Mouse (Mus musculus): ENCODE results near the gene Msl2. TPM values are rescaled to one million over a fixed set of nuclear protein-coding genes. Genes with fewer than 3 reads are reported as not detected.

Gene Msl2
- polyA plus RNA-seq, 1 experiment from 2014 or later, result 5.3 TPM

GRCm38 (mm10) chr9:101101547-101101946 is 27.6 kb downstream of the Msl2 start:
- H3K4me3 ChIP-seq (replicated peaks), result no peak overlapping the region
- ATAC-seq (ENCODE audit: insufficient number of reproducible peaks, low FRiP score, low TSS enrichment, low read depth), result no peak

GRCm38 (mm10) chr9:101102288-101102687 is 28.4 kb downstream of the Msl2 start:
- H3K27ac ChIP-seq (replicated peaks), result no peak overlapping the region
- WGBS, result 95% methylated on average over 3 of the region's 3 CpGs
- ATAC-seq (ENCODE audit: insufficient number of reproducible peaks, low FRiP score, low TSS enrichment, low read depth), result no peak
- H3K4me2 ChIP-seq (replicated peaks), result no peak overlapping the region
- H3K36me3 ChIP-seq, result peaks cover 30% of the 10 kb centered on the region
- no peaks in the 10 kb centered on the region for H3K9me3 ChIP-seq (replicated peaks)
- H3K4me1 ChIP-seq, result no peaks in the 10 kb centered on the region
- H3K4me3 ChIP-seq (replicated peaks), result no peak overlapping the region
- no peaks in the 10 kb centered on the region for H3K27me3 ChIP-seq
- no peak overlapping the region for H3K9ac ChIP-seq

More at GRCm38 (mm10) chr9:101101547-101101946, 27.6 kb downstream of the Msl2 start:
- Histone ChIP-seq H3K36me3 (peaks cover 23% of the 10 kb centered on the region), H3K9ac (no peak overlapping the region), H3K27ac (replicated peaks) (no peak overlapping the region), H3K27me3 (no peaks in the 10 kb centered on the region), H3K4me2 (replicated peaks) (no peak overlapping the region), H3K4me1 (no peaks in the 10 kb centered on the region), H3K9me3 (replicated peaks) (no peaks in the 10 kb centered on the region)
- WGBS, result 88% methylated on average over 8 of the region's 8 CpGs

- Histone ChIP-seq H3K36me3 (peaks cover 35% of the 10 kb centered on the region), H3K4me3 (replicated peaks) (no peak overlapping the region), H3K27ac (replicated peaks) (no peak overlapping the region), H3K4me1 (no peaks in the 10 kb centered on the region), H3K4me2 (replicated peaks) (no peak overlapping the region), H3K9ac (no peak overlapping the region), H3K27me3 (no peaks in the 10 kb centered on the region), H3K9me3 (replicated peaks) (no peaks in the 10 kb centered on the region)
- ATAC-seq (ENCODE audit: insufficient number of reproducible peaks, low FRiP score, low TSS enrichment, low read depth), result no peak
- WGBS, result 85% methylated on average over 11 of the region's 11 CpGs
Observed at GRCm38 (mm10) chr9:101104931-101105330, 31.0 kb downstream of the Msl2 start.

GRCm38 (mm10) chr9:101105735-101106134 is 31.8 kb downstream of the Msl2 start:
- H3K36me3 ChIP-seq, result peaks cover 29% of the 10 kb centered on the region
- no peak overlapping the region for H3K4me2 ChIP-seq (replicated peaks)
- no peaks in the 10 kb centered on the region for H3K9me3 ChIP-seq (replicated peaks)
- H3K4me1 ChIP-seq, result no peaks in the 10 kb centered on the region
- no peak for ATAC-seq (ENCODE audit: insufficient number of reproducible peaks, low FRiP score, low TSS enrichment, low read depth)
- H3K9ac ChIP-seq, result no peak overlapping the region
- no peak overlapping the region for H3K27ac ChIP-seq (replicated peaks)
- H3K4me3 ChIP-seq (replicated peaks), result no peak overlapping the region
- 90% methylated on average over 6 of the region's 6 CpGs for WGBS
- no peaks in the 10 kb centered on the region for H3K27me3 ChIP-seq

GRCm38 (mm10) chr9:101107386-101107785 is 33.5 kb downstream of the Msl2 start:
- WGBS, result 79% methylated on average over 3 of the region's 3 CpGs
- Histone ChIP-seq H3K4me1 (no peaks in the 10 kb centered on the region), H3K4me3 (replicated peaks) (no peak overlapping the region), H3K27me3 (no peaks in the 10 kb centered on the region), H3K9me3 (replicated peaks) (no peaks in the 10 kb centered on the region), H3K9ac (no peak overlapping the region), H3K4me2 (replicated peaks) (no peak overlapping the region), H3K36me3 (peaks cover 15% of the 10 kb centered on the region), H3K27ac (replicated peaks) (no peak overlapping the region)
- no peak for ATAC-seq (ENCODE audit: insufficient number of reproducible peaks, low FRiP score, low TSS enrichment, low read depth)

DNA sequence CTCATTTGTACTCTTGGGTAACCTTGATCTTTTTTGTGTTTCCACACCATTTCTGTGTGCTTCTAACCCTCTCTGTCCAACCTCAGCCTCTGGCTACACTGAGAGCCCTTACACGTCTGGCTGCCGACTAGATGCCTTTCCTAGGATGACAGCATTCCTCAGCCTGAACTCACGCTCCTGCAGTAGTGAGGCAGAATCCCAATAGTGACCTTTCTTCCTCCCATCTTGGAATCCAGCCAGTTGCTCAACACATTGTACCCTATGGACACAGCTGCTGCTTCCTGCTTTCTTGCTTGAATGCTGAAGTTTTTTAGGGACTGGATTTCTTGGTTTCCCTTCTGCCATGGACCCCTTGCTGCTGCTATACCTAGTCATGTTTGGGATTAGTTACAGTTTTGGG is 36.1 kb downstream of the Msl2 start:
- 37% methylated on average over 3 of the region's 3 CpGs for WGBS

GRCm38 (mm10) chr9:101113317-101113716 is 39.4 kb downstream of the Msl2 start:
- Histone ChIP-seq H3K27me3 (no peaks in the 10 kb centered on the region), H3K4me1 (no peaks in the 10 kb centered on the region), H3K9me3 (replicated peaks) (no peaks in the 10 kb centered on the region), H3K4me3 (replicated peaks) (no peak overlapping the region), H3K4me2 (replicated peaks) (no peak overlapping the region), H3K9ac (no peak overlapping the region), H3K27ac (replicated peaks) (no peak overlapping the region), H3K36me3 (0 out of 2 replicates have a peak, but pooled peaks cover 5% of the 10 kb centered on the region)
- no peak for ATAC-seq (ENCODE audit: insufficient number of reproducible peaks, low FRiP score, low TSS enrichment, low read depth)
- WGBS, result 79% methylated on average over 4 of the region's 4 CpGs

More for the DNA sequence above, 36.1 kb downstream of the Msl2 start:
- H3K36me3 ChIP-seq, result peaks cover 12% of the 10 kb centered on the region
- H3K4me2 ChIP-seq (replicated peaks), result no peak overlapping the region
- ATAC-seq (ENCODE audit: insufficient number of reproducible peaks, low FRiP score, low TSS enrichment, low read depth), result no peak
- H3K9me3 ChIP-seq (replicated peaks), result no peaks in the 10 kb centered on the region
- no peak overlapping the region for H3K4me3 ChIP-seq (replicated peaks)
- no peak overlapping the region for H3K27ac ChIP-seq (replicated peaks)
- no peak overlapping the region for H3K9ac ChIP-seq
- H3K4me1 ChIP-seq, result no peaks in the 10 kb centered on the region
- H3K27me3 ChIP-seq, result no peaks in the 10 kb centered on the region

DNA sequence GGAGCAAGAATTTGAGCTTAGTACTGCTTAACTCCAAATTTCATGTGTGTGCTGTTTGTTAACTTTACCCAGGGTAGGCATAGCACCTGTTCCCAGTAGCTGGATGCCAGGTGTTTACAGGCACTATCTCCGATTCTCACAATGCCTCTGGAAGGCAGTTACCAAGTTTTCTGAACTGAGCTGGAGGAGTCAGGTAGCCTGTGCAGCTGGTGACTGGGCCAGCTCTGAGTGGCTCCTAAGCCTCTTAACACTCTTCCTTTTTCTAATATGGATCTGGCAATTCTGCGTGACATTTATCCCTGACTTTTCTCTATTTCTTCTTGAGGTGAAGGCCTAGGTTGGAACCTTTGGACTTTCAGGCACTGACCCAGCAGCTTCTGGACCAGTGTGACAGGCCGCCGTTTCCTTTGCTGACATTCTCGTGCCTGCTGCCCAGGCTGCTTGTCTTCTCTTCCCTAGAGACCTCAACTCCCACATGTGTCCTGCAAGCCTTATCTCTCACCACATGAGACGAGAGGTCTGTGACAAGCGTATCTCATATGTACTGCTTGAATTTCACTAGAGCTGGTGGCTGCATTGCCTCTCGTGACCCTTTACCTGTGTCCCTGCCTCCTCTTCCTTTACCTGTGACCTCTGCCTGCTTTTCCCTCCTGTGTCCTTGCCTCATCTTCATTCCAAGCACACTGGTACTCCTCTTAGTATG is 40.4 kb downstream of the Msl2 start:
- 82% methylated on average over 8 of the region's 8 CpGs for WGBS

DNA sequence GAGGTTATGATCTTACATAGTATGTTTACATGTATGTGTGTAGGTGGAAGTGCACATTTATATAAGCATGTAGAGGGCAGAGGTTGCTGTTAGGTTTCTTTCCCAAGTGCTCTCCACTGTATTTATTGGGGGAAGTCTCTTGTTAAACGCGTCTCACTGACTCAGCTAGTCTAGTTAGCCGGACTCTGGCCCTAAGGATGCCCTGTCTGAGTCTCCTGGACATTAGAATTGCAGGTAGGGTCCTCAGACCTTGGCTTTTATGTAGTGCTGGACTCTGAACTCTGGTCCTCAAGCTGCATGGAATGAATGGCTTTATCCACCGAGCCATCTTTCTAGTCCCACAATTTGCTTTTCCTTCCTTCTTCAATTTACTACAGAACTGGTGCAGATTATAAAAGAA is 69.7 kb downstream of the Msl2 start:
- Histone ChIP-seq H3K27me3 (no peaks in the 10 kb centered on the region), H3K4me1 (no peaks in the 10 kb centered on the region), H3K27ac (replicated peaks) (no peak overlapping the region), H3K9me3 (replicated peaks) (no peaks in the 10 kb centered on the region), H3K9ac (no peak overlapping the region), H3K4me2 (replicated peaks) (no peak overlapping the region), H3K4me3 (replicated peaks) (no peak overlapping the region), H3K36me3 (peaks cover 23% of the 10 kb centered on the region; the same call in 1 of the 2 replicates)
- no peak for ATAC-seq (ENCODE audit: insufficient number of reproducible peaks, low FRiP score, low TSS enrichment, low read depth)
- WGBS, result 95% methylated on average over 4 of the region's 4 CpGs

More for the DNA sequence above, 40.4 kb downstream of the Msl2 start:
- Histone ChIP-seq H3K27me3 (no peaks in the 10 kb centered on the region), H3K9me3 (replicated peaks) (no peaks in the 10 kb centered on the region), H3K4me1 (no peaks in the 10 kb centered on the region), H3K9ac (no peak overlapping the region), H3K4me2 (replicated peaks) (no peak overlapping the region), H3K27ac (replicated peaks) (no peak overlapping the region), H3K36me3 (0 out of 2 replicates have a peak, but pooled peaks cover 5% of the 10 kb centered on the region), H3K4me3 (replicated peaks) (no peak overlapping the region)
- ATAC-seq (ENCODE audit: insufficient number of reproducible peaks, low FRiP score, low TSS enrichment, low read depth), result no peak

- WGBS, result 76% methylated on average over 5 of the region's 5 CpGs
- no peak for ATAC-seq (ENCODE audit: insufficient number of reproducible peaks, low FRiP score, low TSS enrichment, low read depth)
Observed at GRCm38 (mm10) chr9:101152872-101153271, 79.0 kb downstream of the Msl2 start.

More at GRCm38 (mm10) chr9:101152872-101153271, 79.0 kb downstream of the Msl2 start:
- H3K4me3 ChIP-seq (replicated peaks), result no peak overlapping the region
- H3K27me3 ChIP-seq, result no peaks in the 10 kb centered on the region
- peaks cover 5% of the 10 kb centered on the region; the same call in 1 of the 2 replicates for H3K36me3 ChIP-seq
- H3K9ac ChIP-seq, result no peak overlapping the region
- no peak overlapping the region for H3K27ac ChIP-seq (replicated peaks)
- no peak overlapping the region for H3K4me2 ChIP-seq (replicated peaks)
- no peaks in the 10 kb centered on the region for H3K9me3 ChIP-seq (replicated peaks)
- no peaks in the 10 kb centered on the region for H3K4me1 ChIP-seq
